Mouse (Mus musculus) right cerebral cortex, adult 18-20 months (tissue): Measurements from ENCODE around the gene Tapt1.
A peak's percentile ranks its signal among the peaks of the same experiment; 100 is the strongest.

Experiments used
- DNase-seq: peaks from one replicate; pipeline ENCODE4 v3.0.0; 2022; ENCODE audit warnings: mixed read lengths

Tapt1 gene

DNA sequence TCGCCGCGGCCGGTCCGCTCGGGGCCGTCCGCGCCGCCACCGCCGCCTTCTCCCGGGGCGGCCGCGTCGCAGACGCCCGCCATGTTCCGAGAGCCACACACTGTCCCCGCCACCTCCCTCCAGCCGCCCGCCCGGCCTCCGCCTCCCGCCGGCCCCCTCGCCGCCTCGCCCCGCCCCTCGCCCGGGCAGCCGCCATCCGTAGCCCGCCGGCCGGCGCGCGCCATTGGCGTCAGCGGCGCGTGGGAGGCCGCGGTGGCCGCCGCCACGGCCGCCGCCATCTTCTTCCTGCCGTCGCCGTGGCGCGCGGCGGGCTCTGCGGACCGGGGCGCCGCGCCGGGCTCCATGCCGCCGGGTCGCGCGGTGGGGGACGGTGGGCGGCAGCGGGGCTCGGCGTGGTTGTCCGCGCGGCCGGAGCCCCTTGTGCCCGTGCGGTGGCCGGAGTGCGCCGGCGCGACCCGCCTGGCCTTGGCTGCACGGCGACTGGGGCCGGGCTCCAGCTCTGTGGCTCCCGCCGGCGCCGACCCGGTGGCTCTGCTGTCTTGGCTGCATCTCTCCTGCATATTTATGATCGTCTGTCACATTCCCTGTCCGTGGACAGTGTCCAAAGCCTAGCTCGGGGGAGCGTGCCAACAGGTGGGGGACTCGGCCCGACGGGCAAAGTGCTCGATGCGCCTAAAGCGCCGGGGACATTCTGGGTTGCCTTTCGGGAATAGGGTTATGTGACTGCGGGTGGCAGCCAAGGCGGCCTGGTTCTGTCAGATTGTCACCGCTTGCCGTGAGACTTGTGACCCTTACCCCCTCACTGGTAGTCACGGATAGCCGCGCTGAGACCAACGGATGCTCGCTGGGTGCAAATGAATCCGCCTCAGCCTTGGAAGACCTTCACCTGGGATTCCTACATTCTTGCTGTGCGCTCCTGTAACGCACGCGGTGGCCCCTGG lies at the start of gene Tapt1:
Gene Tapt1, minus strand, starts transcription at position 106 of the 941 bp plus-strand sequence.
- DNase-seq: peak; percentile 88

DNA sequence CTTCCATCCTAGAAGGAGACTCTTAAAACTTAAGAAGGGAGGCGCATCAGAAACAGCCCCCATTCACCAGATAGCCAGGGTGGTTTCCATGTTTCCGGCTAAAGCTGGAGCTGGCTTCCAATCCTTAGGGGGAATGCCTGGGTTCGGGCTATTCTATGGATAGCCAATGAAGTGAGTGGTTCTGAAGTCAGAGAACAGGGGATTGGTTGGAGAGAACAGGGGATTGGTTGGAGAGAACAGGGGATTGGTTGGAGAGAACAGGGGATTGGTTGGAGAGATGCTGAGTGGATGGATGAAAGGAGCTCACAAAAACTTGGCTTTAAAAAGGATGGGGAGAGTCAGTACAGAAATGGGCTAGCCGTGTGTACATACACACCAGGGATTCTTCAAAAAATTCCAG lies 45.1 kb upstream of the Tapt1 start:
- no peak for DNase-seq

DNA sequence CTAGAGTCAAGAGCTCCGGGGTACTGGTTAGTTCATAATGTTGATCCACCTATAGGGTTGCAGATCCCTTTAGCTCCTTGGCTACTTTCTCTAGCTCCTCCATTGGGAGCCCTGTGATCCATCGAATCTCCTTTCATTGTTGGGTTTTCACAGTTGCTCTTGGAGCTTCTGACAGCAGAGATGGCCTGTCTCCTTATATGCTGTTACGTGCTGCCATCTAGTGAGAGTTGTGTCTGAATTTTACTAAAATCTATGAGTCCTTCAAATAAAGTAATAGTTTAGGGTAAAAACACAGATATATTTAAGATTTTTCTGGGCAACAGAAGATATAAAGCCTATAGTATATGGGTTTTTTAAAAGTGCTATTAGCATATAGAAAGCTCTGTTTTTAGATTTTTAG lies 42.1 kb upstream of the Tapt1 start:
- DNase-seq: peak; percentile 32

GRCm38 (mm10) chr5:44261691-44262090 lies 35.3 kb upstream of the Tapt1 start:
- DNase-seq: no peak

GRCm38 (mm10) chr5:44261172-44261571 lies 34.7 kb upstream of the Tapt1 start:
- no peak for DNase-seq

DNA sequence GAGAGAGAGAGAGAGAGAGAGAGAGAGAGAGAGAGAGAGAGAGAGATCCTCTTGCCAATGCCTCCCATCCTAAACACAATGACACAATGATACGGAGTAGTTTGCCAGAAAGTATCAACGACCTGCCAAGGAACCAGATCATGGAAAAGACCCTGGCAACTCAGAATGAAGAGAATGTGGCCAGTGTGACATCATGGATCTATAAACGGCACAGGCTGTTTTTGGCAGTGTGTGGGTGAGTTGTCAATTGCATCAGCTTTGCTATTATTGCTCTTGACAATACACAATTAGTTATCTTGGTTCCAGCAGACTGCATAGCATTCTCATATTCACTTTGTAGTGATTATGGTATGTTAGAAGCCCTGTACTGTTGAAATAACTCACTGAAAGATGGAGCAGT lies 33.3 kb upstream of the Tapt1 start:
- no peak for DNase-seq

GRCm38 (mm10) chr5:44258163-44258562 lies 31.7 kb upstream of the Tapt1 start:
- DNase-seq: no peak

DNA sequence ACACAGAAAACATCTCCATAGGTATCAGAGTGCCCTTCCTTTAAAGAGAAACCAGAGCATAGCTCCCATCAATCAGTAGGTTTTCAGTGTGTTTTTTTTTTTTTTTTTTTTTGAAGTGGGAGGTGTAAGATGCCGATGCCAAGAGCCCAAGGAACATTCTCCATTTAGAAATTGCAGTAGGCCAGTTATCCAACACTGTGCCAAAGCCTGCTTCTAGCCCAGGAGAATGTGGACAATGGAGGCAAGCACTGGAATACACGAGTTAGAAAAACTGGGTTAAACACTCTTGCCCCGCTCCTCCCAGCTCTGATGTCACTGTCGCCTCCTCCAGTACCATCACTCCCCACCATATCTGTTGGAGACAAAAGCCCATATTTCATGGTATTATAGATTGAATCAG lies 31.0 kb upstream of the Tapt1 start:
- DNase-seq: peak; percentile 50

GRCm38 (mm10) chr5:44256512-44256911 lies 30.1 kb upstream of the Tapt1 start:
- DNase-seq: no peak

- DNase-seq: no peak
These were observed 29.5 kb upstream of the Tapt1 start for GRCm38 (mm10) chr5:44255756-44256398.

DNA sequence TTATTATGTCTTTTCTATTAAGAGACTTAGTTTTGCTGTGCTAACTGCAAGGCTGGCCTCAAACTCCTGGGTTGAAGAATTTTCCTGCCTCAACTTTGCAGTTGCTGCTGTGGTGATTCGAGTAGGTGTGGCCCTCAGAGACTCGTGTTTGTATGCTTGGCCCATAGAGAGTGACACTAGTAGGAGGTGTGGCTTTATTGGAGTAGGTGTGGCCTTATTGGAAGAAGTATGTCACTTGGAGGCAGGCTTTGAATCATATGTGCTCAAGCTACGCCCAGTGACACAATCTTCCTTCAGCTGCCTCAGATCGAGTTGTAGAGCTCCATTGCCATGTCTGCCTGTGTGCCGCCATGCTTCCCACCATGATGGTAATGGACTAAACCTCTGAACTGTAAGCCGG lies 27.0 kb upstream of the Tapt1 start:
- DNase-seq: no peak

GRCm38 (mm10) chr5:44252395-44252794 lies 26.0 kb upstream of the Tapt1 start:
- DNase-seq: no peak

DNA sequence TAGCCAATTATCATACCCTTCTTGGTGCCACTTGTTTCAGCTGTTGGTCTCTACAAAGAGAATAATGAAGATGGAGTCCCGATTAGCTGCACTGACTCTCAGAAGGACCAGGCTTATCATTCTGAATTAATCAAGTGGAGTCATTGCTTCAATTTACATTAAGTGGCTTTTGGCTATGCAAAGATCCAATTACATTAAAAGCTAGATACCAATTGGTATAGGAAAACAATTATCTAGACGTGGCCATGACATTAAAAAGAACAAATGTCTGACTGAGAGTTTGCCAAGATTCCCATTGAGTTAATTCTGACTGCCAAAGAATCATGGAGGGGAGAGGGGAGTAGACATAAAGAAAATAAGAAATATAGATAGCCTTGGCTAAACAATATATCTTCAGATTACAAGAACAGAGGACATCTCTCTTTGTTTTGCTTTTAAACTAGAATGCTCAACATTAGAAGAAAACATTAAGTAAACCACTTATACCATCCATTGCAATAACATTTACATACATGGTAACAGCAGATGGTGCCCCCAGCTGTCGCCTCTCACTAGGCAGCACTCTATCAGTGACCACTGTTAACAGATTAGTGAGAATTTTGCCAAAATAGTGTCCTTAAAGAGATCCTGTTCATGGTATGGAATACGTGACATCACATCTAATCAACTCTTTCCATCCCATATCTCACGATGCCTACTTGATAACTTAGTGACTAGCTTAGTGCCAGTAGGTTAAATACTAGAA lies 24.0 kb upstream of the Tapt1 start:
- no peak for DNase-seq

- no peak for DNase-seq
These were observed 22.9 kb upstream of the Tapt1 start for GRCm38 (mm10) chr5:44249363-44249762.

GRCm38 (mm10) chr5:44246493-44247217 lies 20.2 kb upstream of the Tapt1 start:
- no peak for DNase-seq

GRCm38 (mm10) chr5:44244894-44245423 lies 18.5 kb upstream of the Tapt1 start:
- DNase-seq: no peak

- no peak for DNase-seq
These were observed 16.4 kb upstream of the Tapt1 start for GRCm38 (mm10) chr5:44242828-44243227.

- DNase-seq: no peak
These were observed 15.3 kb upstream of the Tapt1 start for GRCm38 (mm10) chr5:44241726-44242125.

DNA sequence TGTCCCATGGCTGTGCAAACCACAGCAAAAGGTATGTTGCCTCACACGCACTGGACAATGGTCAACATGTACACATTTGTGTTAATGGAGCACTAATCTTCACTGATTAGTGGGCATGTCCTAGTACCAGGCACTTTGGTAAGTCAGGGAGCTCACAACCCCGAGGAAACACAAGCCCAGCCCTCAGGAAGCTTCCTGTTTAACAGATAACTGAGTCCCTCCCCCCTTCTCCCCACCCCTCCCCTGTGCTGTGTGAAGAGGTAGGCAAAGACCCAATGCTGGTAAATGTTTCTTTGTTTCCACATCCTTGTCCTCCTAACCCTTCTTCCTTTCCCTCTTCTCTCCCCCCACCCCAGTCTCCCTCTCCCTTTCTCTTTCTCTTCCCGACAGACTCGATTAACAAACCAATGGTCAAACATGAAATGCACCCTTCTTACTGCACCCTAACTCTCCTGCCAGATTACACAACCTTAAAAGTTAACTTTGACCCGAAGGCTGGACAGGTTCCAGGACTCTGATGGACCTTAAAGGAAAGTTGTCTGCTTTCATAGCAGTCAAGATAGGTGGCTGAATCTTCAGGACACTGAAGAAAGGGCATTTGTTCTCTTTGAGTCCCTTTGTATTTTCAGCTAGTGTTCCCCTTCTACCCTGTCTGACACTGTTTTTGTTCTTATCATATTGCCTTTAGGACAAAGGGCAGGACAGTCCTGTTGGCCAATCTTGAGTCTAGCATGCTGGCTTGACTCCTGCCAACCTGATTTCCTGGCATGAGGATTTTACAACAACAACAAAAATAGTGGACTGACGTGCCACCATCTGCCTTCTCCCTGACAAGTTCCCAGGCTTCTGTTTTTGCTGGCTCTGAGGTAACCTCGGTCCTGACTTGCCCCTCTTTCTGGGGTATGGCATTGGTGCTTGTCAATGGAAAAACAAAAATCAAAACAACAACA lies 13.0 kb upstream of the Tapt1 start:
- DNase-seq: no peak

GRCm38 (mm10) chr5:44238201-44238600 lies 11.8 kb upstream of the Tapt1 start:
- no peak for DNase-seq

DNA sequence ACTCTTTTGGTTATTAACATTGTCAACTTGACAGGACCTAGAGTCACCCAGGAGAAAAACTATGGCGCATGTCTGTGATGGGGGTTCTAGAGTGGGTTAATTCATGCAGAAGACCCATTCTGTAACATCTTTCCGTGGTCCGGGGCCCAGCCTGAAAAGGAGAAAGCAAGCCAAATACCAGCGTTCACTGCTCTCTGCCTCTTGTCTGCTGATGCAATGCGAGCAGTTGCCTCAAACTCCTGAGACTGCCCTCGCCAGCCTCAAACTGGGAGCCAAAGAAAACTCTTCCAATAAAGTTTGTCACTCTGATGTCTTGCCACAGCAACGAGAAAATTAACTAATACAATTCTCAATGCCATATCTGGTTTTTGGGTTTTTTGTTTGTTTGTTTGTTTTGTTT lies 8.2 kb upstream of the Tapt1 start:
- no peak for DNase-seq
